Mouse (Mus musculus) intestine, embryonic 16.5 days (tissue): ENCODE data around the gene Eef1a2. TPM values are rescaled to one million over a fixed set of nuclear protein-coding genes. Genes with fewer than 3 reads are reported as not detected.

Source experiments
- ATAC-seq: fragments of 200-750 bp; cut with Nextera tagmentation; 2 replicates; pipeline ENCODE4 v1.8.0; 2017; ENCODE audit warnings: moderate TSS enrichment, moderate library complexity
- H3K27ac ChIP-seq: fragments of 300-500 bp; sonication (generic); 2 replicates; pipeline ENCODE4 v1.5.1; 2014; ENCODE audit warnings: mild to moderate bottlenecking, low read length
- H3K27me3 ChIP-seq: fragments of 300-500 bp; sonication (generic); replicated peaks from 2 replicates; pipeline ENCODE4 v1.6.1; 2014; ENCODE audit warnings: low read length, control low read depth, mixed read lengths; ENCODE audit not compliant: control insufficient read depth, insufficient read depth
- H3K36me3 ChIP-seq: fragments of 300-500 bp; sonication (generic); 2 replicates; pipeline ENCODE4 v1.6.1; 2014; ENCODE audit warnings: low read length, control low read depth; ENCODE audit not compliant: control insufficient read depth, insufficient read depth
- H3K4me1 ChIP-seq: fragments of 300-500 bp; sonication (generic); 2 replicates; pipeline ENCODE4 v1.6.1; 2014; ENCODE audit warnings: low read length, control low read depth, mixed read lengths; ENCODE audit not compliant: control insufficient read depth, insufficient read depth
- H3K4me2 ChIP-seq: fragments of 300-500 bp; sonication (generic); 2 replicates; pipeline ENCODE4 v1.6.1; 2014; ENCODE audit warnings: low read depth, low read length, control low read depth
- H3K4me3 ChIP-seq: fragments of 300-500 bp; sonication (generic); 2 replicates; pipeline ENCODE4 v1.5.1; 2014; ENCODE audit warnings: mild to moderate bottlenecking, low read length
- H3K9ac ChIP-seq: fragments of 300-500 bp; sonication (generic); 2 replicates; pipeline ENCODE4 v1.6.1; 2014; ENCODE audit warnings: low read depth, low read length
- H3K9me3 ChIP-seq: fragments of 300-500 bp; sonication (generic); 2 replicates; pipeline ENCODE4 v1.6.1; 2016; ENCODE audit warnings: low read length, control low read depth; ENCODE audit not compliant: control insufficient read depth
- WGBS: fragments of 180-500 bp; shearing (Covaris S2); extraction: QIAGEN DNeasy Blood & Tissue Kit; methylation state at CpG from one replicate; pipeline ENCODE4 v1.1.7; 2014; 5-methylcytosine and 5-hydroxymethylcytosine counted together
- polyA plus RNA-seq: library from polyadenylated mRNA; unstranded; fragments of >200 nt; fragmentation: Nextera tagmentation; extraction: Ambion mirVana; gene quantifications from 2 replicates; pipeline ENCODE4 v1.2.1, GENCODE M21; 2015

Eef1a2 gene
- polyA plus RNA-seq, 1 experiment from 2014 or later, result 0.06 TPM

DNA sequence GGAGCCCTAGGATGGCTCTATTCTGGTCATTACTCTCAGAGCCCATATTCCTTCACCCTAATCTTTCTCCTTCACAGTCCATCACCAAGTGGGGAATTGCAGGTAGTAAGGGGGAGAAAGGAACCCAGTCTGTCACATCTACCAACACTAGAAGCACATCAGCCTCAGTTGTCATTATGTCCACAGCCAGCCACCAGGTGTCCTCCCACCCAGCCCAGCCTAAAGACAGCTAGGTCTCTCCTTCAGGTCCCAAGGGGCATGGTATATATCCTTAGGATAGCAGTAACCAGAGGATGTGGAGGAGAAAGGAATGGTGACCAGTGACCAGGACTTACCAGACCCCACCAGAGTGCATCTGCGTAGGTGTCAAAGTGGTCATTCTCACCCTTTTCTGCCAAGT, 45.1 kb downstream of the Eef1a2 start:
- ATAC-seq, result no peak
- Histone ChIP-seq H3K9ac (no peak overlapping the region), H3K36me3 (no peaks in the 10 kb centered on the region), H3K9me3 (no peaks in the 10 kb centered on the region), H3K27me3 (no peaks in the 10 kb centered on the region), H3K4me2 (no peak overlapping the region), H3K4me1 (no peaks in the 10 kb centered on the region), H3K27ac (no peak overlapping the region), H3K4me3 (no peak overlapping the region)
- WGBS, result 96% methylated on average over 1 of the region's 1 CpGs

- Histone ChIP-seq H3K9ac (no peak overlapping the region), H3K4me1 (no peaks in the 10 kb centered on the region; the same call in 1 of the 2 replicates), H3K9me3 (no peaks in the 10 kb centered on the region), H3K27ac (no peak overlapping the region), H3K36me3 (no peaks in the 10 kb centered on the region), H3K4me3 (no peak overlapping the region), H3K27me3 (no peaks in the 10 kb centered on the region), H3K4me2 (no peak overlapping the region)
- WGBS, result 61% methylated on average over 2 of the region's 2 CpGs
- no peak for ATAC-seq
These were observed 52.7 kb downstream of the Eef1a2 start for GRCm38 (mm10) chr2:181104111-181104510.

DNA sequence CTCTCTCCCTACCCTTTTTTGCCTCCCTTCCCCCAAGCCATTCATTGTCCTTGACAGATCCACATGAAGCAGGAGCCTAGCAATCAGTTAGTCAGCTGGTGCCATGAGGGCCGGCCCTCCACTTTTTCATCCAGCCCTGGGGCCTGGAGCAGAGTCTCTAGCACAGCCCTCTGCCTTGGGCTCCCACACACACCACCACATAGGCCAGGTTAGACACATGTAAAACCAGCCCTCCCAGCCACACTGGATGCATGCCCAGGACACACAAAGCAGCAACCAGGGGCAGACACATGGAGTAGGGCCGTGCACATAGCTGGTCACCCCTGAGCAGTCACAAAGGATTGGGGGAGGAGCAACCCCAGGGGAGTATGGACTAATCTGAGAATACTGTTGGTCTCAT, 54.7 kb downstream of the Eef1a2 start:
- 45% methylated on average over 2 of the region's 2 CpGs for WGBS
- Histone ChIP-seq H3K36me3 (no peaks in the 10 kb centered on the region), H3K4me2 (no peak overlapping the region), H3K27me3 (no peaks in the 10 kb centered on the region), H3K9ac (no peak overlapping the region), H3K9me3 (no peaks in the 10 kb centered on the region), H3K27ac (no peak overlapping the region), H3K4me1 (no peaks in the 10 kb centered on the region; the same call in 1 of the 2 replicates), H3K4me3 (no peak overlapping the region)
- ATAC-seq, result no peak

GRCm38 (mm10) chr2:181101626-181102025, 55.2 kb downstream of the Eef1a2 start:
- Histone ChIP-seq H3K27me3 (no peaks in the 10 kb centered on the region), H3K36me3 (no peaks in the 10 kb centered on the region), H3K9ac (no peak overlapping the region), H3K9me3 (no peaks in the 10 kb centered on the region), H3K4me1 (no peaks in the 10 kb centered on the region; the same call in 1 of the 2 replicates), H3K4me2 (no peak overlapping the region), H3K27ac (no peak overlapping the region), H3K4me3 (no peak overlapping the region)
- 71% methylated on average over 1 of the region's 1 CpGs for WGBS
- ATAC-seq, result no peak

DNA sequence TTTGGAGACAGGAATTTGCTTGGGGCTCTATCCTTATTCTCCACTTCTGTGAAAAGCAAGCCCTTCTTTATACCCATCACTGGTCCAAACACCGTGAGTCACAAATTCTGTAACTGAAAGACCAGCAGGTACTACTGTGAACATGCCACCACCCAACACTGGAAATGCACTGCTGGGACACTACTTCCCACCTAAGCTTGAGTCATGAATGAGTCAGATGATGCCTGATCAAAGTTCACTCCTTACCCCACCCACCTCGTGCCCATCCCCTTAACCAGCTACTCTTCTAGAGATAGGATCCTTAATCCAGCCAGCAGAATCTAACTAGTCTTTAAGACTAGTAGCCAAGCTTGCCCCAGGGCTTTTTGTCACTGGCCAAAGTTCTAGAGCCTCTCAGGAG, 56.7 kb downstream of the Eef1a2 start:
- Histone ChIP-seq H3K9me3 (no peaks in the 10 kb centered on the region), H3K36me3 (no peaks in the 10 kb centered on the region), H3K4me1 (no peaks in the 10 kb centered on the region; the same call in 1 of the 2 replicates), H3K27me3 (no peaks in the 10 kb centered on the region), H3K4me3 (no peak overlapping the region), H3K9ac (no peak overlapping the region), H3K4me2 (no peak overlapping the region), H3K27ac (no peak overlapping the region)
- 76% methylated on average over 2 of the region's 2 CpGs for whole genome bisulfite sequencing
- peak; percentile 87 for ATAC-seq

Other genes with a start within 250 kb of the Eef1a2 start
- gene Ythdf1, start 236.1 kb downstream of the Eef1a2 start, polyA plus RNA-seq, result 9.2 and 9.8 TPM in 2 replicates
- 0.09 TPM in 1 of 2 replicates, not detected in the other for gene Birc7, start 228.0 kb downstream of the Eef1a2 start, polyA plus RNA-seq
- 29.9 and 32.5 TPM in 2 replicates for gene Nkain4, start 202.3 kb downstream of the Eef1a2 start, polyA plus RNA-seq
- 74.2 and 82.4 TPM in 2 replicates for gene Arfgap1, start 189.8 kb downstream of the Eef1a2 start, polyA plus RNA-seq
- gene Col20a1, start 170.5 kb downstream of the Eef1a2 start, polyA plus RNA-seq, result 0.27 and 0.61 TPM in 2 replicates
- 0.51 and 0.70 TPM in 2 replicates for gene Chrna4, start 113.5 kb downstream of the Eef1a2 start, polyA plus RNA-seq
- gene Kcnq2, start 21.7 kb downstream of the Eef1a2 start, polyA plus RNA-seq, result 0.75 and 1.0 TPM in 2 replicates
- gene Ppdpf, start 30.2 kb upstream of the Eef1a2 start, polyA plus RNA-seq, result 275 and 287 TPM in 2 replicates
- gene Ptk6, start 45.8 kb upstream of the Eef1a2 start, polyA plus RNA-seq, result 0.45 and 0.70 TPM in 2 replicates
- gene Srms, start 56.2 kb upstream of the Eef1a2 start, polyA plus RNA-seq, result 0.10 and 0.20 TPM in 2 replicates
- 0.18 TPM in 1 of 2 replicates, not detected in the other for gene Fndc11, start 63.0 kb upstream of the Eef1a2 start, polyA plus RNA-seq
- gene Helz2, start 85.0 kb upstream of the Eef1a2 start, polyA plus RNA-seq, result 2.2 and 3.7 TPM in 2 replicates
- gene Gmeb2, start 131.0 kb upstream of the Eef1a2 start, polyA plus RNA-seq, result 11.7 and 12.9 TPM in 2 replicates
- gene Stmn3, start 157.5 kb upstream of the Eef1a2 start, polyA plus RNA-seq, result 36.3 and 40.2 TPM in 2 replicates
- gene Rtel1, start 162.7 kb upstream of the Eef1a2 start, polyA plus RNA-seq, result 31.0 and 32.0 TPM in 2 replicates
- 36.9 and 38.5 TPM in 2 replicates for gene Zgpat, start 207.9 kb upstream of the Eef1a2 start, polyA plus RNA-seq
- gene Arfrp1, start 208.4 kb upstream of the Eef1a2 start, polyA plus RNA-seq, result 52.5 and 54.0 TPM in 2 replicates
- gene Lime1, start 223.1 kb upstream of the Eef1a2 start, polyA plus RNA-seq, result 16.3 and 16.8 TPM in 2 replicates